Mouse (Mus musculus) CH12.LX (cell line): ENCODE measurements around the gene Maz. TPM values are rescaled to one million over a fixed set of nuclear protein-coding genes. Genes with fewer than 3 reads are reported as not detected.

Experiments
- DNase-seq: peaks from one replicate; pipeline ENCODE4 v3.0.0-alpha.2; 2013; ENCODE audit errors: extremely low read depth
- H3K27ac ChIP-seq: 2 replicates; pipeline ENCODE4 v1.5.1; 2012; ENCODE audit warnings: low read depth, mild to moderate bottlenecking, control low read depth, moderate library complexity; ENCODE audit not compliant: insufficient read depth
- H3K27me3 ChIP-seq: replicated peaks from 2 replicates; pipeline ENCODE3; 2012; ENCODE audit warnings: inconsistent platforms
- H3K36me3 ChIP-seq, 2 experiments: replicated peaks in 1 of 2; 2 replicates each; pipeline versions ENCODE3 to v1.6.1; 2012; ENCODE audit warnings: inconsistent platforms in 1 of 2, low read length in 1 of 2, mild to moderate bottlenecking in 1 of 2, mixed read lengths in 1 of 2, moderate library complexity in 1 of 2; ENCODE audit not compliant: control insufficient read depth in 1 of 2, insufficient read depth in 1 of 2
- H3K4me1 ChIP-seq, 2 experiments: 2 replicates each; pipeline ENCODE4 v1.6.1; 2012; ENCODE audit warnings: inconsistent platforms in 1 of 2, moderate library complexity in 1 of 2; ENCODE audit not compliant: insufficient read depth in 2 of 2, control insufficient read depth in 1 of 2
- H3K4me2 ChIP-seq: 2 replicates; pipeline ENCODE4 v1.6.1; 2012; ENCODE audit warnings: low read depth, mild to moderate bottlenecking, control low read depth; ENCODE audit not compliant: poor library complexity, insufficient read depth, severe bottlenecking
- H3K4me3 ChIP-seq, 3 experiments: fragments of 150-350 bp in 1 of 3; sonication (generic) in 1 of 3; replicated peaks in 1 of 3; 2 replicates each; pipeline versions ENCODE3 to v1.5.1; 2011 to 2012; ENCODE audit warnings: low read depth in 2 of 3, low read length in 2 of 3, mild to moderate bottlenecking in 2 of 3, moderate library complexity in 2 of 3, control low read depth in 1 of 3, improper control_type of control experiment in 1 of 3, inconsistent platforms in 1 of 3, mixed read lengths in 1 of 3; ENCODE audit not compliant: poor library complexity in 1 of 3
- H3K79me2 ChIP-seq: replicated peaks from 2 replicates; pipeline ENCODE4 v1.6.1; 2012; ENCODE audit warnings: mild to moderate bottlenecking, moderate library complexity; ENCODE audit not compliant: control insufficient read depth, poor library complexity, insufficient read depth, severe bottlenecking; ENCODE audit errors: extremely low read depth
- H3K9ac ChIP-seq: 2 replicates; pipeline ENCODE4 v1.6.1; 2012; ENCODE audit warnings: low read depth, mild to moderate bottlenecking, control low read depth, moderate library complexity; ENCODE audit not compliant: insufficient read depth
- H3K9me3 ChIP-seq: replicated peaks from 2 replicates; pipeline ENCODE3; 2012; ENCODE audit warnings: low read length, inconsistent platforms, mixed read lengths
- CHD2 ChIP-seq: IDR thresholded peaks from 2 replicates; pipeline ENCODE4 v1.6.1; 2011; ENCODE audit warnings: low read length, improper control_type of control experiment
- CTCF ChIP-seq, 2 experiments: IDR thresholded peaks in 1 of 2; conservative IDR thresholded peaks in 1 of 2; 2 replicates each; pipeline ENCODE4 v1.5.1; 2011 to 2012; ENCODE audit warnings: low read depth in 2 of 2, low read length in 2 of 2, improper control_type of control experiment in 1 of 2, inconsistent platforms in 1 of 2, mild to moderate bottlenecking in 1 of 2, moderate library complexity in 1 of 2
- E2F4 ChIP-seq: IDR thresholded peaks from 2 replicates; pipeline ENCODE4 v1.6.1; 2011; ENCODE audit warnings: low read depth, low read length, improper control_type of control experiment; ENCODE audit not compliant: insufficient replicate concordance
- ELF1 ChIP-seq: IDR thresholded peaks from 2 replicates; pipeline ENCODE4 v1.6.1; 2014; ENCODE audit warnings: low read depth, mild to moderate bottlenecking, inconsistent platforms, low read length, improper control_type of control experiment
- EP300 ChIP-seq: IDR thresholded peaks from 2 replicates; pipeline ENCODE4 v1.6.1; 2011; ENCODE audit warnings: low read length, improper control_type of control experiment
- ETS1 ChIP-seq: conservative IDR thresholded peaks from 2 replicates; pipeline ENCODE4 v1.6.1; 2012; ENCODE audit warnings: low read depth, mild to moderate bottlenecking, inconsistent platforms, low read length, improper control_type of control experiment, moderate library complexity
- KAT2A ChIP-seq: IDR thresholded peaks from 2 replicates; pipeline ENCODE4 v1.6.1; 2012; ENCODE audit warnings: low read length, improper control_type of control experiment, inconsistent platforms; ENCODE audit not compliant: insufficient replicate concordance
- MAFK ChIP-seq: IDR thresholded peaks from 2 replicates; pipeline ENCODE4 v1.6.1; 2011; ENCODE audit warnings: low read length, improper control_type of control experiment; ENCODE audit not compliant: insufficient replicate concordance
- MAX ChIP-seq: IDR thresholded peaks from 2 replicates; pipeline ENCODE4 v1.6.1; 2011; ENCODE audit warnings: low read length, improper control_type of control experiment
- NELFE ChIP-seq: IDR thresholded peaks from 2 replicates; pipeline ENCODE4 v1.6.1; 2011; ENCODE audit warnings: low read depth, low read length, improper control_type of control experiment
- NRF1 ChIP-seq: IDR thresholded peaks from 2 replicates; pipeline ENCODE4 v1.6.1; 2014; ENCODE audit warnings: low read depth, mild to moderate bottlenecking, inconsistent platforms, low read length, improper control_type of control experiment, moderate library complexity
- POLR2AphosphoS2 ChIP-seq: IDR thresholded peaks from 2 replicates; pipeline ENCODE4 v1.6.1; 2011; ENCODE audit warnings: low read depth, low read length, improper control_type of control experiment
- RAD21 ChIP-seq: IDR thresholded peaks from 2 replicates; pipeline ENCODE4 v1.6.1; 2011; ENCODE audit warnings: low read depth, mild to moderate bottlenecking, low read length, improper control_type of control experiment, moderate library complexity
- SMC3 ChIP-seq: IDR thresholded peaks from 2 replicates; pipeline ENCODE4 v1.6.1; 2011; ENCODE audit warnings: low read depth, low read length, improper control_type of control experiment
- UBTF ChIP-seq: IDR thresholded peaks from 2 replicates; pipeline ENCODE4 v1.6.1; 2012; ENCODE audit warnings: low read depth, mild to moderate bottlenecking, inconsistent platforms, low read length, improper control_type of control experiment, moderate library complexity
- USF2 ChIP-seq: conservative IDR thresholded peaks from 2 replicates; pipeline ENCODE4 v1.6.1; 2011; ENCODE audit warnings: low read depth, low read length, improper control_type of control experiment
- ZKSCAN1 ChIP-seq: IDR thresholded peaks from 2 replicates; pipeline ENCODE4 v1.6.1; 2012; ENCODE audit warnings: low read depth, inconsistent platforms, low read length, improper control_type of control experiment, borderline replicate concordance
- ZMIZ1 ChIP-seq: IDR thresholded peaks from 2 replicates; pipeline ENCODE4 v1.6.1; 2012; ENCODE audit warnings: low read depth, mild to moderate bottlenecking, inconsistent platforms, low read length, improper control_type of control experiment
- ZNF384 ChIP-seq: IDR thresholded peaks from 2 replicates; pipeline ENCODE4 v1.6.1; 2012; ENCODE audit warnings: low read depth, low read length, improper control_type of control experiment, inconsistent platforms
- dilution Hi-C: fragments of 300-500 bp; cut with MboI; formaldehyde crosslinking; loops from 2 replicates; pipeline ENCODE4 v1.14.3; 2020; ENCODE audit warnings: low sequenced_read_pairs; ENCODE audit not compliant: extremely low pct_unique_long_range_greater_than_20kb, extremely low pct_ligation_motif_present
- in situ Hi-C: fragments of 300-500 bp; cut with MboI; formaldehyde crosslinking; loops from 3 replicates; pipeline ENCODE4 v1.14.3; 2019; ENCODE audit warnings: low sequenced_read_pairs, low pct_ligation_motif_present, low pct_unique_long_range_greater_than_20kb, mixed read lengths
- polyA plus RNA-seq: library from polyadenylated mRNA; unstranded; fragments of >175 nt; gene quantifications from 2 replicates; pipeline ENCODE4 v1.2.1, GENCODE M21; 2012; ENCODE audit warnings: low read depth; ENCODE audit not compliant: insufficient read length
- total RNA-seq, 2 experiments: library from RNA; depleted of rRNA; stranded (reverse); fragments of 300-350 nt in 1 of 2; fragments of >200 nt in 1 of 2; gene quantifications; 2 replicates each; pipeline ENCODE4 v1.2.3; 2012 to 2014

The Maz gene
- total and polyA plus RNA-seq, 3 experiments, result 87.0 to 219 (median 91.2) TPM

DNA sequence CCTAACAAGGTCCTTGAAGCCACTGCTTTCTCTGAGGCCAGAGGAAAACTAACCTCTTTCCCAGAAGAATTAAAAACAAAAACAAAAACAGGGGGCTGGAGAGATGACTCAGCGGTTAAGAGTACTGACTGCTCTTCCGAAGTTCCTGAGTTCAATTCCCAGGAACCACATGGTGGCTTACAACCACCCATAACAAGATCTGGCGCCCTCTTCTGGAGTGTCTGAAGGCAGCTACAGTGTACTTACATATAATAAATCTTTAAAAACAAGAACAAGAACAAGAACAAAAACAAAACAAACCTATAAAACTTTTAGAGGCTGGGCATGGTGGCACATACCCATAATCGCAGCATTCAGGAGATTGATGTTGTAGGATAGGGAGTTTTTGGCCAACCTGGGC is 30.4 kb downstream of the Maz start:
- Histone ChIP-seq H3K4me1 (0 out of 4 replicates have a peak, but pooled peaks cover 0 to 4% of the 10 kb centered on the region in 2 experiments), H3K4me2 (no peak overlapping the region), H3K4me3 (no peak overlapping the region), H3K27ac (no peak overlapping the region), H3K79me2 (no peaks in the 10 kb centered on the region), H3K9ac (no peak overlapping the region), H3K9me3 (peaks cover 9% of the 10 kb centered on the region), H3K36me3 (peaks cover 61 to 89% of the 10 kb centered on the region in 2 experiments), H3K27me3 (no peaks in the 10 kb centered on the region)
- TF ChIP-seq ZKSCAN1, result no peak
- TF ChIP-seq ELF1, result no peak
- TF ChIP-seq SMC3, result peak; percentile 30
- peak in 1 of 2 experiments; percentile 46; a peak in 2 of 4 replicates for TF ChIP-seq CTCF (conservative IDR thresholded peaks at IDR 0.05 in 1 of 2, IDR thresholded peaks at IDR 0.05 in 1 of 2; ENCODE audit: low read depth in 2 of 2, low read length in 2 of 2)
- TF ChIP-seq RAD21, result peak; percentile 6
- no peak for DNase-seq
- in situ Hi-C loops (loop anchor here (25.0 kb wide), 1 partner anchor 791 kb away; the partner anchor contains the start of genes Gm49388 and Setd1a), dilution Hi-C loops (no loop called here)

DNA sequence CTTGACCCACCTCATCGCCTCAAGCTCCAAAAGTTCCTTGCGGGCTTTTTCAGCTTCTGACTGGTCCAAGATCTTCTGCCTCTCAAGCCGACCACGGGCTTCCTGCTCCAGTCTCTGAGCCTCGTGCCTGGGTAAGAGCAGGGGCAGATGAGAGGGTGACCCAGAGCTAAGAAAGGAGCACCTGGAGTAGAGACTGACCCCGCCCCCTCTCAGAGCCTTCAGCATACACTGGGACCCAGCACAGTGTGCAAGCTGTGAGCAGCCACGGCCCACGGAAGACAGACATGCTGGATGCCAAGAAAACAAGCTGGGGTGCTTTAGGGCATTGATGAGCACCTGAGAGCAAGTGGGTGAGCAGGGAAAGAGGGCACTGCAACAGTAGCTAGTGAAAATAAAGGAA is 38.0 kb downstream of the Maz start:
- Histone ChIP-seq H3K36me3 (peaks cover 37 to 88% of the 10 kb centered on the region in 2 experiments), H3K27ac (no peak overlapping the region), H3K27me3 (no peaks in the 10 kb centered on the region), H3K9ac (no peak overlapping the region), H3K4me2 (no peak overlapping the region), H3K9me3 (no peaks in the 10 kb centered on the region), H3K4me1 (0 out of 4 replicates have a peak, but pooled peaks cover 0 to 4% of the 10 kb centered on the region in 2 experiments), H3K4me3 (no peak overlapping the region)
- dilution Hi-C loops, result no loop called here
- no peak for DNase-seq
- TF ChIP-seq E2F4 (no peak), ELF1 (no peak), ZMIZ1 (no peak), NELFE (no peak), MAX (no peak), UBTF (no peak), CHD2 (no peak), NRF1 (no peak), EP300 (no peak), ZNF384 (no peak), ETS1 (no peak), POLR2AphosphoS2 (no peak), USF2 (no peak), SMC3 (no peak), MAFK (no peak), KAT2A (no peak)
- TF ChIP-seq, all 38 proteins: peak for 0
- H3K79me2 ChIP-seq, result no peaks in the 10 kb centered on the region
- in situ Hi-C loops, result loop anchor here (25.0 kb wide), 1 partner anchor 798 kb away; the partner anchor contains the start of genes Gm49388 and Setd1a
